Mouse (Mus musculus): ENCODE data around the gene Rpap1.
"Not testable (repeated sequence)": the region's sequence is repeated elsewhere in the genome, so short reads cannot be mapped to it uniquely, and the experiment has no call there.

Gene Rpap1

DNA sequence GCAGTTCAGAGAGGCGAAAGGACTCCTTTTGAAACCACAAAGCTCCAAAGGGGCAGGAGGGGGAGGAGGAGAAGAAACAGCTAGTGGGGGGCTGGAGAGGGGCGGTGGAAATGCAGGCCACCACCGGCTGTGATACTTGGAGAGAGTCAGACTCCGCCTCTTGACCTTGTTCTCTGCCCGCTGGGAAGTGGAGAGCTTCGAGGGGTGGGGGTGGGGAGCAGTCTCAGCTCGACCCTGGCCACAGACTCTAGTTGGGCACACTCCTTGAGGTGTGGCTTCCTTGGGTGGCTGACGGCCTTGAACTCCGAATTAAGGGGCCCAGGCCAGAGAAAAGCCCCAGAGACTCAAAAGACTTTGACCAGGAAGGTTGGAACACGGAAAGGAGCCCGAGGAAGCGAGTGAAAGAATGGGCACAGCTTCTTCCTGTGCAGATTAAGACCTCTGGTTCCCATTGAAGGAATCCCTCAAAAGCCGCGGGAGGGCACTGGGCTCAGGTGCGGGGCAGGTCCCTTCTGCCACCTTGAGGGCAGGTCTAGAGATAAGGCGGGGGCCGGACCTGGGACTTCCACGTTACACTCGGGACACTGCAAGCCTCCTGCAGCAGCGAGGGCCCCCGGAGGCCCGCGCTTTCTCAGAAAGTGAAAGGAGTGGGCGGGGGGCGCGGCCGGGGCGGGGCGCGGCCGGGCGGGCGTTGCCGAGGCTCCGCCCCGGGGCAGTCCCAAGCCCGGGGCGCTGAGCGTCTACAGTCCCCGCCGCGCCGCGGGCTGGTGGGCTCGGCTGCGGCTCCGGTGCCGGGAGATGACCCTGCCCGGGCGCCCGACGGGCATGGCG is 45.5 kb downstream of the Rpap1 start, which contains the start of gene Itpka:
TSS of gene Itpka (plus strand) at position 757 of the 831 bp plus-strand sequence.
- DNase-seq (ENCODE audit: low spot score): peak; percentile 53

DNA sequence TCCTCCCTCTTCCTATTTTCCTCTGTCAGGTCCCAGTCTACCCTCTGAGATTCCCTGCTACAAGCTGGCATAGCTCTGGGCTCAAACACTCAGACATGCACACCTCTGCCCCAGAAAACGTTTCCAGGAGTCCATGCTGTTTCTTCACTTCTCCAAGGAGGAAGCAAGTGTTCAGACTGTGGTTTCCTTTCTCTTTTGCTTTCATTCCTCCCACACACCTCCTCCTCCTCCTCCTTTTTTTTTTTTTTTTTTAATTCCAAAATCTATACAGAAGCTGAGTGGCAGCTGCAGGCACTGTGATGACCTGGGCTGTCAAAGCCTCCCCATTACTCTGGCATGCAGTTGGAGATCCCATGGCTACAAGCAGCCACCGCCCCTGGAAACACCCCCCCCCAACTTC is 46.8 kb downstream of the Rpap1 start:
- no peak for DNase-seq (ENCODE audit: low spot score)

DNA sequence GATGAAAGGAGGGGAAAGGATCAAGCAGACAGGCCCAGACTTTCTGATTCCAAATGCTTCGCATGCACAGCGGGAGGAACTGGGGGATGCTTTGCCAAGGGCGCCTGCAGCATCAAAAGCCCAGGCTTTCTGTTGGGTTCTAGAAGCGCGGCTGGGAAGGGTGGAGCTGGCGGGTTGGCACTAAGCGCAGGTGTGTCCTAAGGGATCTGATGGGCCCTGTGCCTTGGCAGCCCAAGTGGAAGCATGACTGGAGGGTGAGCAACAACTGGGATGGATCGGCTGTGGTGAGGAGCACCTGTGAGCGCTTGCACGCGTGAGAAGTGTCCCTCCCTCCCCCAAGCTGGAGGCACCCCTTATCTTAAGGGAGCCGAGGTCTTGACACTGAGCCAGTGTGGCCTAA is 50.2 kb downstream of the Rpap1 start:
- no peak for DNase-seq (ENCODE audit: low spot score)

DNA sequence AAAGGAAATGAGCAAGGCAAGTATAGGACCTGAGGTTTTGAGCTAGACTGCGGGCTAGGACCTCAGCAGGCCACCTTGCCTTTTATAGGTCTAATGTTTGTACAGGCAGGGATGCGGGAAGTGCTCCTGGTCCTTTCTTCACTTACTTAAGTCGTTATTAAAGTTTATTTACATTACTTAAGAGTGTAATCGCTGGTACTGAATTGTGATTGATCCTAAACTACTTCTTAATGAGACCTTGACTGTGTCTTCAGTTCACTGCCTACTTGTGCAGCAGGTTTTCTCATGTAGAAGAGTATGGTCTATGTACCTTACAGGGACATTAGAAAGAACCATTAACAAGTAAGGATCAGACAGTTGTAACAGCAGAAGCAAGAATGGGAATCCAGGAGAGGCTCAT is 56.6 kb downstream of the Rpap1 start:
- no peak for DNase-seq (ENCODE audit: low spot score)

DNA sequence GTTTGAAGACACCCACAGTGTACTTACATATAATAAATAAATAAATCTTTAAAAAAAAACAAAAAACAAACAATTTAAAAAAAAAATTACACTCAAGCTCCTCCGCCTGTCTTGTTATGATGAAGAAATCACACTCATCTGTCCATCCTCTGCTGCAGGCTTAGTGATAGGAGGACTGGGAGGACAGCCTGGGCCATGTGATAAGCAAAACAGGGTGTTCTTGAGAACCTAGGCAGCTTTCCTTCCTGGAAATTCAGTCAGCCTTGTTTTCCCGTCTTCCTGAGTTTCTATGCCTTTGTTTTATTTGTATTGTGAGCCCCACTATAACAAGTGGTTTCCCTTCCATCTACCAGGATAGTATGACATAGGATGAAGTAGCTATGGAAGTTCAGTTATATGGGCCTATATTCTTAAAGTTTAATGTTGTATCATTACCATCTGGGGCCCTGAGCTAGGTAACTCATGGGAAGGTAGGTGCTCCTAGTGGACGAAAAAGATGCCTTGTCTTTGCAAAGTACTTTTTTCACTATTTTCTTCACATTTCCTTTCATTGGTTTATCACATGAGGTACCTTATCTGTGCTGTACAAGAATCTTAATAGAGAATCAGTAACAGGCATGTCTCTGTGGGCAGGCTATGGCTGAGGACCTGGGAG is 59.4 kb downstream of the Rpap1 start:
- DNase-seq (ENCODE audit: low spot score): no peak

DNA sequence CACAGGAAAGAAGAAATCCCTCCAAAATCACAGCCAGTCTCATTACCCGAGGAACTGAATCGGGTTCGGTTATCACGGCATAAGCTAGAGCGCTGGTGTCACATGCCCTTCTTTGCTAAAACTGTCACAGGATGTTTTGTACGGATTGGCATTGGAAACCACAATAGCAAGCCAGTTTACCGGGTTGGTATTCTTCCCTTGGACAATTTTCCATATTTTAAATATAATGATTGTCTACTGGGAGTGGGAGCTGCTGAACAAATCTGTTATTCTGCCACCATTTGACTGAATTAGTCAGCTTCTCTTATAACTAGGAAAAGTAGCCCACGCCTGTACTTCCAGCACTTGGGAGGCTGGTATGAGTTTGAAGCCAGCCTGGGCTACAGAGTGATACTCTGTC is 66.3 kb downstream of the Rpap1 start:
- DNase-seq (ENCODE audit: low spot score): no peak

DNA sequence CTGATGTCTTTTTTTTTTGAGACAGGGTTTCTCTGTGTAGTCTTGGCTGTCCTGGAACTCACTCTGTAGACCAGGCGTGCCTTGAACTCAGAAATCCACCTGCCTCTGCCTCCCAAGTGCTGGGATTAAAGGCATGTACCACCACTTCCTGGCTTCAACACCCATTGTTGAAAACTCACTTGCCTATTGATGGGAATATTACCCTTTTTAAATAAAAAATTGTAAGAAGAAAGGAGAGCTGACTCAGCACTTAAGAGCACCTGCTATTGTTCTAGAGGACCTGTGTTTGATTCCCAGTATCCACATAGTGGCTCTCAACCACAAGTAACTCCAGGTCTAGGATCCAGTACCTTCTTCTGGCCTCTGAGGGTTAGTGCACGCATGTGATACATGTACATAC is 71.5 kb downstream of the Rpap1 start:
- not testable (repeated sequence) for DNase-seq (ENCODE audit: low spot score)

Data from testis, postnatal 14 days (tissue).